Mouse (Mus musculus) layer of hippocampus, adult 8-10 months (tissue): ENCODE data around the gene Kcnj9. TPM values are rescaled to one million over a fixed set of nuclear protein-coding genes. Genes with fewer than 3 reads are reported as not detected.

Experiments
- DNase-seq, 2 experiments: peaks; one replicate each; pipeline ENCODE4 v3.0.0; 2022; ENCODE audit warnings: low spot score in 2 of 2
- total RNA-seq, 4 experiments: library from RNA; stranded (reverse); gene quantifications; 2 replicates each; pipeline ENCODE4 v1.2.4; 2022

Kcnj9 gene
- 10 to 100 TPM; 66.5 to 88.7 (median 77.5) TPM for total RNA-seq

GRCm38 (mm10) chr1:172329131-172329530 is at the start of gene Kcnj9:
TSS of gene Kcnj9 (minus strand) at chr1:172329318.
- peak; percentile 79 to 88 for DNase-seq

DNA sequence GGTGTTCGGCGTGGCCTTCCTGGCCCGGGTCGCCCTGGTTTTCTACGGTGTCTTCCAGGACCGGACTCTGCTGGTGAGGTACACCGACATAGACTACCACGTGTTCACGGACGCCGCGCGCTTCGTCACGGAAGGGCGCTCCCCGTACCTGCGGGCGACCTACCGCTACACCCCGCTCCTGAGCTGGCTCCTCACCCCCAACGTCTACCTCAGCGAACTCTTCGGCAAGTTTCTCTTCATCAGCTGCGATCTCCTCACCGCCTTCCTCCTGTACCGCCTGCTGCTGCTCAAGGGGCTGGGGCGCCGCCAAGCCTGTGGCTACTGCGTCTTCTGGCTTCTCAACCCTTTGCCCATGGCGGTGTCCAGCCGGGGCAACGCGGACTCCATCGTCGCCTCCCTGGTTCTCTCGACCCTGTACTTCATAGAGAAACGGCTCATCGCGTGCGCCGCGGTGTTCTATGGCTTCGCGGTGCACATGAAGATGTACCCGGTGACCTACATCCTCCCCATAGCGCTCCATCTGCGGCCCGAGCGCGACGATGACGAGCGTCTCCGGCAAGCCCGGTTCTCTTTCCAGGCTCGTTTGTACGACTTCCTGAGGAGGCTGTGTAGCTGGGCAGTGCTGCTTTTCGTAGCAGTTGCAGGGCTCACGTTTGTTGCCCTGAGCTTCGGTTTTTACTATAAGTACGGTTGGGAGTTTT is 47.8 kb upstream of the Kcnj9 start:
- DNase-seq, result no peak

DNA sequence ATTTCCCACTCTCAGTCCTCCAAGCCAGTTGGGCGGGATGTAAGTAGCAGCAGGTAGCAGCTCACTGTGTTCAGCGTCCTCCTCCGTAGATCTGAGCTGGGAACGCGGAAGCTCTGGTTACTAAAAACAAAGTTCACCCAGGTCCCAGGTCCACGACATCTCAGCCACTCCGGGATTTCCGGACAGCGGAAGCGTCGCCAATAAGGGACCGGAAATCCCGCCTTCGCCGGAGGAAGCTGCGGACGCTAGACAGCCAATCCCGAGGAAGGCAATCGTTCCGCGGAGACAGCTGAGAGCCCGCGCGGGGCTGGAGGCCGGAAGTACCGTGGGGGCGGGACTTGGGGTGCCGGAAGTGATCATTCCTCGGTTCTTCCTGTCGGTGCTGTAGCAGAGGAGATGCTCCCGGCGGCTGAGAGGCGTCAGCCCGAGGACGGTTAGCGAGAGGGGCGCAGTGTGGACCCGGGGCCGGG is 47.1 kb upstream of the Kcnj9 start, which contains the start of gene Pigm:
Gene Pigm, plus strand, starts transcription at position 349 of the 470 bp plus-strand sequence.
- peak; percentile 97 to 98 for DNase-seq

- DNase-seq, result no peak
Observed at GRCm38 (mm10) chr1:172368768-172369418, 39.8 kb upstream of the Kcnj9 start.

DNA sequence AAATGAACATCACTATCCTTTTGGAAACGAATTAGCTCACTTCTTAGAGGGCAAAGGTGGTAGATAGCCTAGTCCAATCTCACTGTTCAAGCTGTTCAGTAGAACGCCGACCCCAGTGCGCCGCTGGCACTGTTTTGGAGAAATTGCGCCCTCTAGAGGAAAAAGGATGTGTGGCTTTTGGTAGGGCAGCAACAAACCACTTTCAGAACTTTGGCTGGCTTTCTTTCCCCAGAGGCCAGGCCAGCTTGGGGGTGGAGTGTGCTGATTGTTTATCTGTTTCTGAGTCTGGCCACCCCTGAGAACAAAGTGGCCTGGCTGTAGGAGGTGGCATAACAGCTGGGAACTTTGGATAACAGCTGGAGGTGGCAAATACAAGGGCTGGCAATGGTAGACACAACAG is 35.6 kb upstream of the Kcnj9 start:
- DNase-seq, result peak; percentile 68 to 69

DNA sequence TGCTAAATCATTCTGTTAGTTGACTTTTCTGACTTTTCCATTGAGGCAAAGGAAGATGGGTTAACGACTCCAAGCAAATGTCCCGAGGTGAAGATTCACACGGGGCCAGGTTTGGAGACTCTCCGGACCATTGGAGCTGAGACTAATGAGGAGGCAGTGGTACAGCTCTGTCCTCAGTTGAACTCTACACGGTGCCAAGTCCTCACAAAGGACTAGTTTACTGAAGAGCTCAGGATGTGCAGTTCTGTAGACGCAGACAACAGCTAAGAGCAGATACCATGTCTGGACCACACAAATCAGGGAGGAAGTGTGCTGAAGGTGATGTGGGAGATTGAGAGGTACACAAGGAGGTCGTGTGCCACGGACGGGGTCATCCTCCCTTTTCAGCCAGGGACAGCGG is 29.2 kb upstream of the Kcnj9 start:
- DNase-seq, result no peak

DNA sequence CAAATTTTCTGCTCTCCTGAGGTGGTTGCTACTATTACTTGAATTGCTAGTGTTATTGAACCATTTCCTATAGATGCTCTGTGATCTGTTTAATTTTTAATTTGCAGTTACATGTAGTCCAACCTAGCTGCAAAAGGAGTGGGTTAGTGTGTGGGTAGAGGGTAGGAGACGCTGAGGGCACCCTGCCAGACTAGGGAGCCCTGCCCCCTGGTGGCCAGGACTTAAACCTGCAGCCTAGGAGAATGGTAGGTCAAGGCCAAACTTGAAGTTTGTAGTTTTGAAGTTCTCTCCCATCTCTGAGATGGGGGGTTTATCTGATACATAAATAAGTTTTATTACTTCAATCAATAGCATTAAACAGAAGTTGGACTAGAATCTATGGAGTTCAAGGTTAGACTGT is 28.4 kb upstream of the Kcnj9 start:
- no peak for DNase-seq

DNA sequence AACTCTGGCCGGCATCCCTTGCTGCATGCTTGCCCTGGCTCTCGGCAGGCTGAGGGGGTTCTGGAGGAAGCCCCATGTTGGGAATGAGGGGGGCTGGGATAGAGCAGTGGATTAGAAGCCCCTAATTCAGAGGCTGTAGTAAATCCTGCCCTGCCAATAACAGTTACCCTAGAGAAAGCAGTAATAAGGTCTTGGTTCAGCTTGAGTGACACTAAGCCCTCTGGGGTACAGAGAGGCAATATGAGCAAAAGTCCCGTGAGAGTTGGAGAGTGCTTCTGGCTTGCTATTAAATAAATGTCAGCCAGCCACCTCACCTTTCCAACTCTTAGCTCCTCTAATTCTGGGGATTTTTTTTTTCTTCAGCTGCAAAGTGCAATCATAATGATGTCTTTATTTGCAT is 26.2 kb upstream of the Kcnj9 start:
- DNase-seq, result no peak

- no peak for DNase-seq
Observed at GRCm38 (mm10) chr1:172352453-172352852, 23.3 kb upstream of the Kcnj9 start.

DNA sequence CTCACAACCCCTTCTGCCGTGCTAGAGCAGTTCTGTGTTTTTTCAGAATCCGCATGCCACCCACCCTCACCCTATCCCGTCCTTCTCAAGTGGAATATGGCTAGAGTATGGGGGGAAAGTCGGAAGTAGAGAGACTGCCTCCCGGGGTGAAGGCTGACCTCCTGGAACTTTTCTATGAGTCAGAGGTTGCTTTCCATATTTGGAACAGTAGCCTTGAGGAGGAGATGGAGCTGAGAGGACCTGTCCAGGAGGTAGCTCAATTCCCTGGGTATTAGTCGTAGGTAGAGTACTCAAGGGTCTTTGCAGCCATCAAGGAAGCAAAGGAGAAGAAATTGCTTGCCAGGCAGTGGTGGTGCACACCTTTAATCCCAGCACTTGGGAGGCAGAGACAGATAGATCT is 22.9 kb upstream of the Kcnj9 start:
- no peak for DNase-seq

- DNase-seq, result peak; percentile 74 to 91
Observed at GRCm38 (mm10) chr1:172349916-172350812, 21.0 kb upstream of the Kcnj9 start.

DNA sequence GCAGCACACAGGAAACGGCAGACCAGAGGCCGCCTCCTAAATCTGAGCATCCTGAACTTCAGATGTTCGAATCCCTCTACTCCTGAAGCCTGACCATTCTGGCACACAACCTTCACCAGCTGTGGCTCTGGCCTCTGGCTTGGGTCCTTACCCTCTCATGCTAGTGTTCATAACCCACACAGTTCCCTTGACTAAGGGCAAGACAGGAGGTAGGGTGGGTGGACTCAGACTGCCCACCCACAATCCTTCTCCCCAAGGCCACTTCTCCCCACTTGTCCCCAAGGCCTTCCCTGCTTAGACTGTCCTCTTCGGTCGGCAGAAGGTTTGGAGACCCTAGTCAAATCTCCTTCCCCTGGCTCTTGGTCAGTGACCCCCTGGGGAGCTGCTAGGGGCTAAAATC is 20.4 kb upstream of the Kcnj9 start:
- DNase-seq, result no peak

DNA sequence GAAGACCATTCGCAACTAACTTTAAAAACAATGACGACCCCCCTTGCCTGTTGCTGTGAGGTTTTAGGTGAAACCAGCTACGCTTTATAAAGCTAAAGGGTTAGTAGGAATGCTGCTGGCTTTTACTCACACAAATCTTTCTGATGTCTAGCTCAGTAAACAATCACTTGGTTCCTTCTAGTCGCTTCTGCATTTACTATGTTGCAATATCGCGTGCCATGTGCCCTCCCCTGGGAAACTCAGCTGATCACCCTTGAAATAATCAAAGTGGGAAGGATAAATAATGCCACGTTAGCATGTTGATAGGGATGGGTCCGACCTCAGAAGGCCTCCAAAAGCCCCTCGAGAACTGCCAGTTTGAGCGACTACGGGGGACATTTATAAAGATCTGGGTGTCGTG is 18.3 kb upstream of the Kcnj9 start:
- DNase-seq, result no peak

GRCm38 (mm10) chr1:172346707-172347106 is 17.6 kb upstream of the Kcnj9 start:
- no peak for DNase-seq

DNA sequence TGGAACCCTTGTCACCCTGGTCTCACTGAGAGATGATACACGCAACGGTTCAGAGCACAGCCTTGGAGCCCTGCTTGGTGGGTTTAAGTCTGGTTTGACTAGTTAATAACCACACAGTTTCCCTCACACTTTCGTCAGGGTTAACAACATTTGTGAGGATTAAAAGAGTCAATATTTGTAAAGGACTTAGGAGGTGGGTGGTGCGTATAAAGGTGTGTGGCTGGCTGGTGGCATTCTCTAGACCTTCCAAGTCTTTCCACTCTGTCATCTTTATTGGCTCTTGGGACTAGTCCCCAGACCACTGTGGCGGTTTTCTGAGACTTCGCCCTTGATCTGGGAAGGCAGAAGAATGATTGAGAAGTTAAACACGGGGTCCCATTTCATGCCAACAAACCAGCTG is 15.7 kb upstream of the Kcnj9 start:
- no peak for DNase-seq

DNA sequence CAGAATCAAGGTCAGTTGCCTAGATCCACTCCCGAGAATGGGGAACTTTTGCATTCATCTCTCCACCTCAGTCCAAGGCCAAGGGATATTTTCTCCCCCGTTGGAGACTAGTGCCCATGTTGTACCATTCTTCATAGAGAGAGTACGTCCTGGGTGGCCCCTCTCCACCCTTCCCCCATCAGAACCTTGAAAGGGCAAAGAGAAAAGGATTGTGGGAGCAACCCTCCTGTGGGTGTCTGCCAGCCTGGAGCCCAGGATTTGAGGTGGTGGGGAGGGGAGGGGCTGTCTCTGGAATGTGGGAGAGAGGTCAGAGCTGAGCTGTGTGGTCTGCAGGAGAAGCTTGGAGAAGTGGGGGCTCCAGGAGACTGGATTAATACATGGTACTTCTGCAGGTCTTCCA is 14.8 kb upstream of the Kcnj9 start:
- peak in 1 of 2 experiments; percentile 45 for DNase-seq

- DNase-seq, result peak; percentile 76 to 83
Observed at GRCm38 (mm10) chr1:172342729-172343128, 13.6 kb upstream of the Kcnj9 start.

GRCm38 (mm10) chr1:172341386-172341785 is 12.3 kb upstream of the Kcnj9 start:
- DNase-seq, result no peak

- peak; percentile 79 to 85 for DNase-seq
Observed at GRCm38 (mm10) chr1:172340729-172341321, 11.7 kb upstream of the Kcnj9 start, which contains the start of gene Kcnj10. TSS of gene Kcnj10 (plus strand) at chr1:172341210.

DNA sequence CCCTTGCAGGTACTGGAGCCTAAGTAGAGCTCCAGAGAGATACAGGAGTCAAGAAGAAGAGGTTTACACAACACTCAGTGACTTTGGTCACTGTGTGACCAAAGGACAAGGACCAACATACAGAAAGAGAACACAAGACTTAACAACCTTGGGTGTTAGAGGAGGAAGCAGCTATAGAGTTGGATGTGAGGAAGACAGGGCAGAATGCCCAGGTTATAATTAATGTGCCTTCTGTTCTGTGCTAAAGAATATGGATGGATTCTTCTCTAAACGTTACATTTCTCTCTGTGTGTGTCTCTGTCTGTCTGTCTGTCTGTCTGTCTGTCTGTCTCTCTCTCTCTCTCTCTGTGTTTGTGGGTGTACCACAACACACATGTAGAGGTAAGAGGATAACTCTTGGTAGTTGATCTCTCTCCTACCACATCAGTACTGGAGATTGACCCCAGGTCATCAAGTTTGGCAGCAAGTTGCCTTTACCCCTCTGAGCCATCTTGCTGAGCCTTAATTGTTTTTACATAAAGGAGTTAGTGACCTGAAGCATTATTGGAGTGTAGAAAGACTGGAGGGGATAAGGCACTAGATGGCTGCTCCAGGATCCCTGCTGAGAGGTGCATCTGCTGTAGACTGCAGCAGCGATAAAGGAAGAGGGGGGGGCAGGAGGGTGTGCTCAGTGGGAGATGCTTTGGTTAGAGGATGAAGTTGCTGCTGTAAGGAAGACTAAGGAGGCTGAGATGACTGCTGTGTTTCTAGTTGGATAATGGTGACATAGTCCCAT is 8.5 kb upstream of the Kcnj9 start:
- DNase-seq, result no peak

DNA sequence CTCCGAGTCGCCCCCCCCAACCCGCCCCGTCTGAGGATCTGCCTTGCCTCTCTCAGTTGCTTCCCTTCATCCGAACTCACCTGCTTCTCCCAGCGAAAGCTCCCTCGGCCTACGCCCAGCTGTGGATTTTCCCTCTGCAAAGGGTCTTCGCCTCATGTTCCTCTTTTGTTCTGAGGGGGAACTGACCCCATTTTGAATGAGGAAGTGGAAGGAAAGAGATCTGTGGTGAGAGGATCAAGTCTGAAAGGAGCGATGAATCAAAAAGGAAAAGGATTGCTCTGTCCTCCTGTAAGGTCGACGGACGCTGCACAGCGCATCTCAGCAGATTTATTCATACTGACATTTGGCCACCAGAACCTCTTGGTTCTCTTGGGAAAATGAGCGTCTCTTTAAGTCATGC is 6.7 kb upstream of the Kcnj9 start:
- no peak for DNase-seq
